Mouse (Mus musculus): ENCODE results near the gene Clock. TPM values are rescaled to one million over a fixed set of nuclear protein-coding genes. Genes with fewer than 3 reads are reported as not detected.

The Clock gene
- polyA plus RNA-seq, 1 experiment from 2014 or later: 12.5 TPM

DNA sequence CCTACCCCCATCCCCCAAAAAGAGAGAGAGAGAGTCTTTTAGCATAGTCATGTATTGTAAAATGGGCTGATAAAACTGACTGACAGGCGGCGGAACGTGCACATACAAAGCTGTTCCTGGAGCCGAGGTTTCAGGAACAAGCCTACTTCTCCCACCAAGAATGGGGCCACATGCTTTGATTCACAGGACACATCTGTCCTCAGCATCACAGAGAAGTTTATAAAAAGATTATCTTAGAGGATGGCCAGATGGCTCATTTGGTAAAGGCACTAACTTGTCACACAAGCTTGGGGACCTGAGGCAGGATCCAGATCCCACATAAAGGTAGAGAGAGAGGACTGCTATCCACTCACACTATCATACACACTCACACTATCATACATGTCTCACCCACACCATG, 20.5 kb upstream of the Clock start:
- Histone ChIP-seq H3K36me3 (ENCODE audit: control insufficient read depth, insufficient read depth, low read length) (no peaks in the 10 kb centered on the region), H3K27me3 (ENCODE audit: control insufficient read depth, insufficient read depth, low read length) (no peaks in the 10 kb centered on the region), H3K9me3 (replicated peaks; ENCODE audit: control insufficient read depth, low read length) (no peaks in the 10 kb centered on the region), H3K9ac (ENCODE audit: low read length) (no peak overlapping the region), H3K27ac (ENCODE audit: low read length) (no peak overlapping the region), H3K4me2 (ENCODE audit: low read depth, low read length) (no peak overlapping the region), H3K4me1 (ENCODE audit: control insufficient read depth, insufficient read depth, low read length) (no peaks in the 10 kb centered on the region), H3K4me3 (replicated peaks; ENCODE audit: low read length) (no peak overlapping the region)
- WGBS: 85% methylated on average over 4 of the region's 4 CpGs
- no peak for ATAC-seq (ENCODE audit: insufficient read depth, low FRiP score)

DNA sequence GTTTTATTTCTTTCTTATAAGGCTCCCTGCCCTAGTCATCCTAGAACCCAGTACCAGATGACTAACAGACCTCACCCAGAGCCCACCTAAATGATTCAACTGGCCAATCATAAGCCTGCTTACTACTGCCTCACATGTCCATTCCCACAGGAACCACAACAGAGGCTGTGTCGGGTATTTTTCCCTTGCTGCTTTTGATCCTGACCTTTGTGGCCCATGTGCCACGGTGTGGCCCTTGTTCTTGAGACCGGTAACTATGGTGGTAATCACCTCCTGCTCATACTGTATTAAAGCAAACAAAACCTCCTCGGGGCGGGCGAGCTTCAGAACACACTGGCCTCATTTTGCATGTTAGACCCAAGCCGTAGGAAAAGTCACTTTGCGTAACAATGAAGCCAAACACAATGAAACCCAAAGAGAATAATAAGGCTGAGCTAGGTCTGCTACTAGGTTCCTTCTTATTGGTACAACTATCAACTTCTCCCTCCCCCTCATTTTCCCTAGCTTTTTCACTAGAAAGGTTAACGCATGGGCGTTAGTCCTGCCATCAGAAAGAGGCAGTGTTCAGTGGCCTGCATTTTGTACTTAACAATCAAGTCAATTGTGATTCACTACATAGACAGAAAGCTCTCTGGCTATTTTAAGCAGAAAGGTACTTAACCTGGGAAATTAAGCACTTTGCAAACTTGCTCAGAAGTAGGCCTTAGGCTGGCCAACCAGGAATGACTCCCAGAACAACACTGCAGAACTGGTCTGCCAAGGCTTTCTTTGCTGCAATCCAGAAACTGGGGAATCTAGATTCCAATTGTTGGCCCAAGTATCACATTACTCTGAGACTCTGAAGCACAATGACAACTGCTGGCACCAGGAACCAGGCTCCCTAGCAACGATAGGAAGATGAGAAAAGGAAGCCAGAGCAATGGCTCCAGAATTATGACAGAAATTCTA, 16.9 kb upstream of the Clock start:
- Histone ChIP-seq H3K27ac (ENCODE audit: low read length) (peak overlapping the region; percentile 60; the same call in 1 of the 2 replicates), H3K4me3 (replicated peaks; ENCODE audit: low read length) (no peak overlapping the region), H3K4me2 (ENCODE audit: low read depth, low read length) (no peak overlapping the region), H3K9me3 (replicated peaks; ENCODE audit: control insufficient read depth, low read length) (no peaks in the 10 kb centered on the region), H3K4me1 (ENCODE audit: control insufficient read depth, insufficient read depth, low read length) (no peaks in the 10 kb centered on the region), H3K36me3 (ENCODE audit: control insufficient read depth, insufficient read depth, low read length) (no peaks in the 10 kb centered on the region), H3K9ac (ENCODE audit: low read length) (no peak overlapping the region), H3K27me3 (ENCODE audit: control insufficient read depth, insufficient read depth, low read length) (no peaks in the 10 kb centered on the region)
- WGBS: 46% methylated on average over 11 of the region's 11 CpGs
- no peak; the same call in 1 of the 2 replicates for ATAC-seq (ENCODE audit: insufficient read depth, low FRiP score)

DNA sequence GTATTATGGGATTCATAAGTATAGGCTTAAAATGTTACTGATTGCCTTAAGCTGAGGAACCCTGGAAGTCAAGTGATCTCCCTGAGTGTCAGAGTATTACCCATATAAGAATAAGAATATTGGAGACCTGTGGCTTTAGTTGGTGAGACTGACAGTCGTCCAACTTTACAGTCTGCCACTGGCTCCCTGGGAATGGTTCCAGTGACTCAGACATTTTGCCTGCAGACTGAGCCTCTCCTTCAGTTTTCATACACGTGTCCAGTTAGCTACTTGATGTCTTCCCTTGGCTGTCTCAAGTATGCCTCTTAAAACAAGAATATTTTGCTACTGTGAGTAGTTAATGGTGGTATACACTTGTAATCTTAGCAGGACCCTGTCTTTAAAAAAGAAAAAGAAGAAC, 3.6 kb upstream of the Clock start:
- no peaks in the 10 kb centered on the region for H3K27me3 ChIP-seq (ENCODE audit: control insufficient read depth, insufficient read depth, low read length)
- H3K36me3 ChIP-seq (ENCODE audit: control insufficient read depth, insufficient read depth, low read length): no peaks in the 10 kb centered on the region
- H3K4me3 ChIP-seq (replicated peaks; ENCODE audit: low read length): no peak overlapping the region
- H3K27ac ChIP-seq (ENCODE audit: low read length): no peak overlapping the region
- 67% methylated on average over 2 of the region's 2 CpGs for WGBS
- peaks cover 8% of the 10 kb centered on the region for H3K4me1 ChIP-seq (ENCODE audit: control insufficient read depth, insufficient read depth, low read length)
- no peak overlapping the region for H3K4me2 ChIP-seq (ENCODE audit: low read depth, low read length)
- H3K9ac ChIP-seq (ENCODE audit: low read length): no peak overlapping the region
- no peaks in the 10 kb centered on the region for H3K9me3 ChIP-seq (replicated peaks; ENCODE audit: control insufficient read depth, low read length)
- no peak for ATAC-seq (ENCODE audit: insufficient read depth, low FRiP score)

DNA sequence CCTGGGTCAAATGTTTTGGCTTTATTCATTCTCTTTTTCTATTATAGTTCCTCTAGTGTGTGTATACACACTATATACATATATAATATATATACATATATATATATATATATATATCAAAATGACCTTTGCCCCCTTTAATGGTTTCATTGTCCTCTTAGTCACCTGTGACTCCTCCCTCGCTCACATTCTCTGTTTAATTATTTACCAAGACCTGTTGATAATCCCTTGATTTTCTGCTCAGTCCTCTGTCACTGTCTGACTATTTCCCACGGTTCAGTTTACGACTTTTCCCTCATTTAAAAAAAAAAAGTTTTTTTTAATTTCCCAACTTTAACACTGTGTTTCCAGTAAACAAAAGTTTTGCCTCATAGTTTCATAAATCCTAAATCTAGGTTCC, 1.7 kb upstream of the Clock start:
- Histone ChIP-seq H3K9ac (ENCODE audit: low read length) (no peak overlapping the region), H3K27ac (ENCODE audit: low read length) (peak overlapping the region; percentile 62; the same call in 1 of the 2 replicates), H3K4me3 (replicated peaks; ENCODE audit: low read length) (no peak overlapping the region), H3K27me3 (ENCODE audit: control insufficient read depth, insufficient read depth, low read length) (no peaks in the 10 kb centered on the region), H3K4me2 (ENCODE audit: low read depth, low read length) (no peak overlapping the region), H3K4me1 (ENCODE audit: control insufficient read depth, insufficient read depth, low read length) (peaks cover 17% of the 10 kb centered on the region), H3K36me3 (ENCODE audit: control insufficient read depth, insufficient read depth, low read length) (no peaks in the 10 kb centered on the region), H3K9me3 (replicated peaks; ENCODE audit: control insufficient read depth, low read length) (no peaks in the 10 kb centered on the region)
- ATAC-seq (ENCODE audit: insufficient read depth, low FRiP score): no peak
- WGBS: 48% methylated on average over 3 of the region's 3 CpGs

DNA sequence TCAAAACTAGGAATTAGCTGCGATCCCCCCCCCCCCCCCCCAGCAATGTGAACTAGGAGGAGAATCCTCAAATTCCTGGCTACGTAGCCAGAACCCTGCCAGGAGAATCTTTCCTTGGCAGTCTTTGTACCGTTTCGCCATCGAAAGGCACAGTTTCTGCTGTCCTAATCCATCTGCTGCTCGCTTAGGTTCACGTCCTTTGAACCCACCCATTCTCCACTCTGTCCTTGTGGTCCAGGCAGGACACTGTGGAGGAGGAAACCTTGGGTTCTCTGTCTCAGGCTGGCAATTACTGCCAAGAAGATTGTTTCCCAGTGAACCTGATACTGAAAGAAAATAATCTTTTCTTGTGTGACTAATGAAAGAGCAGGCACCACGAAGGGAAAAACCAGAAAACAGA, 1.0 kb upstream of the Clock start:
- peak overlapping the region; percentile 62 for H3K27ac ChIP-seq (ENCODE audit: low read length)
- no peaks in the 10 kb centered on the region for H3K36me3 ChIP-seq (ENCODE audit: control insufficient read depth, insufficient read depth, low read length)
- peaks cover 17% of the 10 kb centered on the region for H3K4me1 ChIP-seq (ENCODE audit: control insufficient read depth, insufficient read depth, low read length)
- H3K9me3 ChIP-seq (replicated peaks; ENCODE audit: control insufficient read depth, low read length): no peaks in the 10 kb centered on the region
- H3K27me3 ChIP-seq (ENCODE audit: control insufficient read depth, insufficient read depth, low read length): no peaks in the 10 kb centered on the region
- no peak for ATAC-seq (ENCODE audit: insufficient read depth, low FRiP score)
- H3K9ac ChIP-seq (ENCODE audit: low read length): peak overlapping the region; percentile 58
- peak overlapping the region; percentile 92 for H3K4me3 ChIP-seq (replicated peaks; ENCODE audit: low read length)
- WGBS: 9% methylated on average over 8 of the region's 8 CpGs
- peak overlapping the region; percentile 85 for H3K4me2 ChIP-seq (ENCODE audit: low read depth, low read length)

DNA sequence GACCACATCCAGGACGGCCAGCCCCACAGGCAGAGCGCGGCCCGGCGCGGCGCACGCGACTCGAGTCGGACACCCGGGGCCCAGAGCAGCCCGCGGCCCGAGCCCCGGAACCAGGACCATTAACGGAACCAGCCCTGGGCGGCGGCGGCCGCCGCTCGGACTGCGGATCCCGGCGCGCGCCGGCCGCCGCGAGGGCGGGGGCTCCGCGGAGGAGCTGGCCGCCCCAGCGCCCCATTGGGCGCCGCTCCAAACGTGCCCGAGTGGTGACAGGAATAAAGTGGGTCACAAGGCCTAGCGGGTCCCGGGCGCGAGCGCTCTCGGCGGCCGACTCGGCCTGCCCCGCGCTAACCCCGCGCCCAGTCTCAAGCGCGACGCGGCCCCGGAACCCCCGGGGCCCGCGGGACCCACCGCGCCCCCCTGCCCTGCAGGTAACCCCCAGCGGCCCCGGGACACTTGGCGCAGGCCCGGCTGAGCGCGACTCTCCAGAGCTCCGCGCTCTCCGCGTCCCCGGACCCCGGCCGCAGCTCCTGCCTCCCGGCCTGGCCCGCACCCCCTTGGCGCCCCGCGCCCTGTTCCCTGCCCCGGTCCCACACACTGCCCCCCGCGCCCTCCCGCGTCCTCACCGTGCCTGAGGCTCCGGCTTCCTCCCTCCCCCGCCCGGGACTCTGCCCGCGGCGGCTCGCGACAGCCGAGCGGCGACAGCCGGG, 694 bp downstream of the Clock start:
- H3K27me3 ChIP-seq (ENCODE audit: control insufficient read depth, insufficient read depth, low read length): no peaks in the 10 kb centered on the region
- peak overlapping the region; percentile 98 for H3K27ac ChIP-seq (ENCODE audit: low read length)
- peaks cover 17% of the 10 kb centered on the region for H3K4me1 ChIP-seq (ENCODE audit: control insufficient read depth, insufficient read depth, low read length)
- under 1% methylated on average over 67 of the region's 100 CpGs for WGBS
- H3K4me3 ChIP-seq (replicated peaks; ENCODE audit: low read length): peak overlapping the region; percentile 92
- ATAC-seq (ENCODE audit: insufficient read depth, low FRiP score): peak; percentile 75
- H3K9ac ChIP-seq (ENCODE audit: low read length): peak overlapping the region; percentile 97
- no peaks in the 10 kb centered on the region for H3K36me3 ChIP-seq (ENCODE audit: control insufficient read depth, insufficient read depth, low read length)
- H3K4me2 ChIP-seq (ENCODE audit: low read depth, low read length): peak overlapping the region; percentile 77
- no peaks in the 10 kb centered on the region for H3K9me3 ChIP-seq (replicated peaks; ENCODE audit: control insufficient read depth, low read length)

DNA sequence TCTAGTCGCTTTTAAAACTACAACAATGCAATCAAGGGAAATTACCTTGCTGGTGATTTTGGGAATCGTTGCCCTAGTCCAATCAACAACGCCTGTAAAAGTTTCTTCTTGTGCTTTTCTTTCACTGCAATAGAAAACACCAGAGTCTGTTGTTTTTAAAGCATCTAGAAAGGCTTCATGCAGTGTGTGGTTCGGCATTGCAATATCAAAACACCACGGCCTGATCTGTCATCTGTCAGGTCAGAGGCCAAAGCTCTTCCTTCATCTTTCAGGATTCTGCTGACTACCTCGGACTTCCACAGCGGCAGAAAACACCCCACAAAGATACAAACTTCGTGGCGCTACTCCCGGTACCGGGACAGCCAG, 1.2 kb downstream of the Clock start:
- WGBS: 6% methylated on average over 11 of the region's 11 CpGs
- H3K36me3 ChIP-seq (ENCODE audit: control insufficient read depth, insufficient read depth, low read length): no peaks in the 10 kb centered on the region
- H3K27me3 ChIP-seq (ENCODE audit: control insufficient read depth, insufficient read depth, low read length): no peaks in the 10 kb centered on the region
- H3K4me2 ChIP-seq (ENCODE audit: low read depth, low read length): peak overlapping the region; percentile 77
- peaks cover 17% of the 10 kb centered on the region for H3K4me1 ChIP-seq (ENCODE audit: control insufficient read depth, insufficient read depth, low read length)
- peak overlapping the region; percentile 97 for H3K9ac ChIP-seq (ENCODE audit: low read length)
- H3K9me3 ChIP-seq (replicated peaks; ENCODE audit: control insufficient read depth, low read length): no peaks in the 10 kb centered on the region
- no peak for ATAC-seq (ENCODE audit: insufficient read depth, low FRiP score)
- H3K27ac ChIP-seq (ENCODE audit: low read length): peak overlapping the region; percentile 98
- H3K4me3 ChIP-seq (replicated peaks; ENCODE audit: low read length): peak overlapping the region; percentile 92

DNA sequence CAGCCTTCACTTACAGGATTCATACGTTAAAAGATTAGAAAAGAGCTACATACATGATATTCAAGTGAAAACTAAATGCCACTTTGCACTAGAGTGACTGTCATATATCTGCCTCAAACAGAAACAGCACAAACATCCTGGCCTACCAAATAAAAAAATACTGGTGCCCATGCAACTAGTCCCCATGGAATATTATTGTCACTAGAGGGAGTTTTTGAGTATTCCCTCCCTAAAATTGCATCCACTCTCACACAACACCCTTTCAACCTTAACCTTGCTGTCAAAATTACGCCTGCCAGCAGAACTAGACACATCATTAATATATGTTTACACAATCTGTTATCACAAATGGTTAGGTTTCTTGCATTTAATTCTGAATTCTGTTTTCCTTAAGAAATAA, 2.6 kb downstream of the Clock start:
- no peaks in the 10 kb centered on the region for H3K27me3 ChIP-seq (ENCODE audit: control insufficient read depth, insufficient read depth, low read length)
- 83% methylated on average over 2 of the region's 2 CpGs for WGBS
- no peak for ATAC-seq (ENCODE audit: insufficient read depth, low FRiP score)

DNA sequence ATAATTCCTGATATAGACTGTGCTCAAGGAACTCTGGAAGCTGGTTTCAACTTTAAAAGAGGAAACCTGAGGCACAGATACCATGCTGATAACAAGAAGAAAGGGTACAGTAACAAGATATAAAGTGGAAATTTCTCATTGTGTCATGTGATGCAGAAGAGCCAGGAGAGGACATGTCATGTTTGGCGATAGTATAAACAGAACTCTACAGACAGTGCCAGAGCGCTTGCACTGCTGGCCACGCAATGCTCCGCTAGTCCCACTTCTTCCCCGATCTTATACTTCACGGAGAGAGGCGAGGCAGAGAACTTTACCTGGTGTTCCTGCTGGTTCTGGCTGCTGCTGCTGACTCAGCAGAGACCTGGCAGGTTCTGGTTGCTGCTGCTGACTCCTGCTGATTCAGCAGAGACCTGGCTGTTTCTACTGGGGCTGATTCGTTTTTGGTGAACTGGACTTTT, 15.3 kb downstream of the Clock start:
- ATAC-seq (ENCODE audit: insufficient read depth, low FRiP score): no peak
- Histone ChIP-seq H3K27ac (ENCODE audit: low read length) (no peak overlapping the region), H3K27me3 (ENCODE audit: control insufficient read depth, insufficient read depth, low read length) (no peaks in the 10 kb centered on the region), H3K9ac (ENCODE audit: low read length) (no peak overlapping the region), H3K4me2 (ENCODE audit: low read depth, low read length) (no peak overlapping the region), H3K4me3 (replicated peaks; ENCODE audit: low read length) (no peak overlapping the region), H3K36me3 (ENCODE audit: control insufficient read depth, insufficient read depth, low read length) (no peaks in the 10 kb centered on the region), H3K9me3 (replicated peaks; ENCODE audit: control insufficient read depth, low read length) (no peaks in the 10 kb centered on the region), H3K4me1 (ENCODE audit: control insufficient read depth, insufficient read depth, low read length) (0 out of 2 replicates have a peak, but pooled peaks cover 2% of the 10 kb centered on the region)
- WGBS: 77% methylated on average over 8 of the region's 8 CpGs

More for the DNA sequence above, 2.6 kb downstream of the Clock start:
- Histone ChIP-seq H3K4me1 (ENCODE audit: control insufficient read depth, insufficient read depth, low read length) (peaks cover 17% of the 10 kb centered on the region), H3K4me2 (ENCODE audit: low read depth, low read length) (no peak overlapping the region), H3K27ac (ENCODE audit: low read length) (no peak overlapping the region), H3K36me3 (ENCODE audit: control insufficient read depth, insufficient read depth, low read length) (no peaks in the 10 kb centered on the region), H3K9ac (ENCODE audit: low read length) (no peak overlapping the region), H3K9me3 (replicated peaks; ENCODE audit: control insufficient read depth, low read length) (no peaks in the 10 kb centered on the region), H3K4me3 (replicated peaks; ENCODE audit: low read length) (no peak overlapping the region)

Data from stomach, embryonic 16.5 days (tissue).